Mouse (Mus musculus): Measurements from ENCODE around the gene Lrrc57.

Gene Lrrc57

DNA sequence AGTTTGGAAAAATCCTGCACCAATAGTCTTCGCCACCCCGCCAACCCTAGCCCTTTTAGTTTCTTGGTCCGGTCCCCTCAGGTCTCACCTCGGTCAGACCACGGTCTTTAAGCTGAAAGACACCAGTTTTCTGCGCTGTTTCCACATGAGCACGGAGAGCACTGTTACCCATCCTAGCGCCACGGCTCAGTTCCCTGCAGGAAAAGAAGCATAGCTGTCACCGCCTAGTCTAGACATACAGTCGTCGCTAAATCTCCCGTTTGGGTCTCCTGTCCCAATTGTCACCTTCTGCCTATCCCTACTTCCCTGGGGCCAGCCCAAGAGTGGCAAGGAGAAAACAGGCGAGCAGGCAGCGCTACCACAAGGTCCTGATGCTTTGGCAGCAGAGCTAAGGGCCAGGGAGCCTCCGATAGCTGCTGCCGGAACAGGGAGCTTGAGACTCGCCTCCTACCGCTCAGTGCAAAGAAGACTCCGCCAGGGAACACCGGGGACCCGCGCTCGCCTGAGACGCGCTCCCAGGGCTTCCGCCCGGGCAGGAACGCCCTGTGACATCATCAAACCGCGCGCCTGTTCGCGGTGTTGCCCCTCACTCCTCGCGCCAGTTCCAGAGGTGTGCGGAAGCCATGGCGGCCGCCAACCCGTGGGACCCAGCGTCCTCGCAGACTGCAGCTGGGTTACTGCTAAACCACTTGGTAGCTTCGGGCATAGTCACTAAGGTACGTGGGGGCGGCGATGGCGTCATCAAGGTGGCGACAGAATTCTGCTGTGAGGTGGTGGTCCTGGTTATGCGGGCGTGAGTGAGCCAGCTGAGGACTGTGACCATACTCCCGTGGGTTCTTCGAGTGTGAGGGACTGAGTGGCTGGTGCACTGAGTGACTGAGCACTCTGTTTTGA, at the start of gene Lrrc57, which contains the start of gene Haus2:
Gene Lrrc57, minus strand, starts transcription at position 691 of the 894 bp plus-strand sequence.
Gene Haus2, plus strand, starts transcription at position 554 of the 894 bp plus-strand sequence.
- peak; percentile 91 to 95 for DNase-seq

DNA sequence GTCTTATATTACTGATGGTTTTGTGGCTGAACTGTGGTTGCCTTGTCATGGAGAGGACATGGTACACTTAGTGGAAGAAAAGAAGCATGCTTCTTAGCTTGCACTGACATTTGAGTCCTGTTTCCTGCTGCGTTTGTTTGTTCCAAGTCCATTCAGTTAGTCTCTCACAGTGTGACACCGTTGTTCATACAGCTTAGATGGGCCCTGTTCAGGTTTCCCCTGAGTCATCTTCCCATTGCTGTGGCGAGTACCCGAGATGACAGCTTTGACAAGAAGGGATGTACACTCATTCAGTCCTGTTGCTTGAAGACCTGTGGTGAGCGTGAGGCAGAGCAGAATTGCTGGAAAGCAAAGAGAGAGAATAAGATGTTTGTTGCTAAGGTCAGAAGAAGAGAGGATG, 49.2 kb upstream of the Lrrc57 start:
- DNase-seq: no peak

DNA sequence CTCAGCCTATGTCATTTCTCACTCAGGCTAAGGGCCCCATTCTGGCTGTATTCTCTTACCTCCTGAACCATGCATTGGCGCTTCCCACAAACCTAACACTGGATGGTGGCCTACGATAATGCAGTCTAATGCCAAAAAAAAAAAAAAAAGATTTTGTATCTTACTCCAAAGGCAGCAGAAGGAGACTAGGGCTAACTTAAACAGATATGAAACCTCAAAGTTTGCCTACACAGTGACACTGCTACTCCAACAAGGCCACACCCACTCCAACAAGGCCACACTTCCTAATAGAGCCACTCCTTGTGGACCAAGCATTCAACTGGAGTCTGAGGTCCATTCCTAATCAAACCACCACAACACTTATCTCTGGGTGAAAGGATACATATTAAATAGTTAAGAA, 47.4 kb upstream of the Lrrc57 start:
- no peak for DNase-seq

DNA sequence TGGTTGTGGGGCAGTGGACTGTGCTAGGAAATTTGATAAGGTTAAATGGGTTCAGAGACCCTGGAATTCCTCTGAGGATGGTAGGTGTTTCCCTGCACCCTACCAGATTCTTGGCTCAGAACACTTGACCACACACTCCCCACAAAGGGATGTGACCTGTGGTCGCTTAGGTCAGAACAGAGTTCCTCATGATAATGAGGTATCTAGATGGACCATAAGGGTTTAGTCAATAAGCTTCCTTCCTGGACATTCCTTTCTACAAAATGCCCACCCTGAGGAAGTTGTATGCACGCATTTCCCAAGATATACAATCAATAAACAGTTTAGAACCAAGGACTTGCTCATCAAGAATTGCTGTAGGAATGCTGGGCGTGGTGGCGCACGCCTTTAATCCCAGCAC, 46.6 kb upstream of the Lrrc57 start:
- DNase-seq: no peak

DNA sequence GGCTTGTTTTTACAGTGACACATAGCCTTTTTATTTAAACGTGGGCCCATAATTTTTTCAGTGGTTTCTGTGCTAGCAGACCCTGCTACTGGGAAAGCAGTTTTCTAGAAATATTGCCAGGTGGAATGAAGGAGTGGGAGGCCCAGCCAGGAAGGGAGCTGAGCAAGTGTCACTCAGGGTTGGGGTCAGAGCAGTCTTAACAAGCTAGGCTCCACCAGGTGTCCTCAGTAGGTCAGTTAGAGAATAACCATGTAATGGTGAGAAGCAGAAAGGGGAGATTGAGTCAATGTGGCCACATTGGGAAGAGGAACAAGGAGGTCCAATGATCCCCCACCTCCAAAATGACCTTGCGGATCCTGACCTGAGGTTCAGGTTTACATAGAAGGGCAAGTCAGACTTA, 45.4 kb upstream of the Lrrc57 start:
- no peak for DNase-seq

DNA sequence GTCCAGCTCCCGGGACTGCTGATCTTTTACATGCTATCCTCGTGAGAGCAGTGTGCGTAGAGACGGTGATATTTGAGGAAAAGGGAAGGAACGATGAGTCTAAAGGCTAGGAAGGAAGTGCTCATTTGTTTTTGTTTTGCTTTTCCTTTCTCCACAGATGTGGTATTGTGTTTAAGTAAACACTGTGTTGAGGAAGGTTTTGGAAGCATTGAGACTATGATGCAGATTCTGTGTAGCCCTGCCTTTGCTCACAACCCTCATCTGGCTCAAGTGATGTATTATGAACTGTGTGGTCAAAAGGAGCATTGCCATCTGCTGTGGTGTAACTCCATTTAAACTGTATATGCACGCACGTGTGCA, 43.6 kb upstream of the Lrrc57 start:
- DNase-seq: no peak

DNA sequence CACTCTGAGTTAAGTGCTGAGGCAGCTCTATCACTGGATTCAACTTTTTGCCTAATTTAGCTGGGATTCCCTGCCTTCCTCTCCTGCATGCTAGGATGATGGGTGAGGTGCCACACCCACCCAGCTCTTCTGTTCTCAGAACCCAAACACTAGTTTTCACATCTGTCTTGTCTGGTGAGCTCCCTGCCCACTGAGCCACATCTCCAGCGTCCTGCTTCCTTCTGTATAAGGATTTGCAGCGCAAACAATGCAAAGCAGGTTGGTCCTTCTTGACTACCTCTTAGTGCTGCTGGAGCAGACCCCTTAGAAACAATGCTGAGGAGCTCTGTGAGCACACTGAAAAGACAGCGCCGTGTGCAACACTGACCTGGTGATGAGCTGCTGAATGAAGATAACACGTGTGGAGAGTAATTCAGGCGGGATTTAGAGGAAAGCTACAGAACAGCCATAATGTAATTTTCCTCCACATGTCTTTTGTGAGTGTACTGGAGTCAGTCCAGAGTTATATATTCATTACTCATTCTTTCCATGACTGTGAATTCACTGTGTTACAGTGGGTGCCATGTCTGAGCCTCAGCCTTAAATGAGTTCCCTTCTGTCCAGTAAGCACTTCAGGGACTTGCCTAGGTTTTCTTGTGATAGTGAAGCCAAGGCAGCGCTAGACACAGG, 43.1 kb upstream of the Lrrc57 start:
- DNase-seq: peak in 1 of 2 experiments; percentile 5

DNA sequence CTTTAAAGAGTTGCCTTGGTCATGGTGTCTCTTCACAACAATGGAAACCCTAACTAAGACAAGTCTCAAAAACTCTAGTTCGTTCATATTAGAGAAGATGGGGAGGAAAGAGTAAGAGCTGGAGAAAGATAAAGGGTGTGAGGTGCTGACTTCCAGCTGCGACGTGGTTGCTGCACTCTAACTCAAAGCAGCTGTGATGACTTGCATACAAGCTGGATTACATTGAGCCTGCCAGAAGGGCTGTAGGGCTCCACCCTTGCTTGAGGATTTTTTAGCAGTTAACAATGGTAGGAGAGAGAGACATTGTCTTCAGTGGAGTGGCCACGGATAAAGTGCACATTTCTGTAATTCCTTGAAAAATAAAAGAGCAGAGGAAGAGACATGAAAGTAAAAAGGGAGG, 37.5 kb upstream of the Lrrc57 start:
- DNase-seq: no peak

DNA sequence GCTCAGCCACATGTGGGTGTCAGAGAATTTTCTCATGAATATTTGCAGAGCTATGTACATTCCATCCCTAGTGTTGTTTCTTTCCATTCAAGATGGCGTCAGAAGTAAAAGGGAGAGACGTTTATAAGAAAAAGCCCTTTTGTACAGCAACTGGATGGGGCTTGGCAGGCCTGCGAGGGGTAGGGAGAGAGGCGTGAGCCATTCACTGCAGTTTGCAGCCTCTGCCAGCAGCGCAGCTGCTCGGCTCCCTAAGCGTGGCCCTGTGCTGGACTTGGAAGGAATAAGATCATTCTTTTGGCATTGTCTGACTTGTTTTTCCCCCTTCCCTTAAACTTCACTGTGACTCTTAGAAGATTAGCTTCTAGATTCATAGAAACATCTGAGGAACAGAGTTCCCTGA, 34.5 kb upstream of the Lrrc57 start:
- peak; percentile 24 to 47 for DNase-seq

DNA sequence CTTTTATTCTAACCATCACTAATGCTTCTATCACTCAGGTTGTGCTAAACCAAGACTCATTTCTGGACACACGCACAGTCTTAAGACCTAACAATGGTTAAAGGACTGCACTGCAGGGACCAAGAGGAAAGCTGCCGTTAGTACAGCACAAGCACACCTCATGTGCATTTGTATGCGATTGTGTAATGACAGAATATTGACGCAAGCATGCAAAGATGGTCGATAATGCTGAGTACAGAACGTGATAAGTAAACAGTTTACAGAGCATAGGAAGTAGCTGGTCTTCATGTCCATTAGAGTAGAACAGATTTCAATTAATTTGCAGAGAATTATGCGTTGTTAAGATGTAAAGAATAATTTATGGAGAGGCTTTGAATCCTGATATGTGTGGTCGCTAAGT, 31.5 kb upstream of the Lrrc57 start:
- DNase-seq: no peak

DNA sequence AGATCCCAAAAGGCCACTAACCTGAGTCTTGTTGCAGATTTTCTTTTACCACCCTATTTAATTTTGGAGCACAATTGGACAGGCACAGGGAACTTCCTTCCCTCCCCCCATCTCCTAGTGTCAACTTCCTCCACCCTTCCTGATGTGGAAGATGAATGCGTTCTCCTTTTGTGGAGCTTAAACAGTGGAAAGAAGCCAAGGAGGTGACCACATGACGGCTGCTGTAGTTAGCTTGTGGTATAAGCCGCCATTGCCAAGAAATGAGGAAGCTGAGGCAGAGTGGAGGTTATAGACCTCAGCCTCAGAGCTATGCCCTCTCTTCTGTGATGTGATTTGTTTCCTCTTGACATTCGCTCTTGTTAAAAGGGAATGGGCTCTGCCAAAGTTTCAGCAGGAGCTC, 22.6 kb upstream of the Lrrc57 start:
- DNase-seq: peak; percentile 56 to 62

DNA sequence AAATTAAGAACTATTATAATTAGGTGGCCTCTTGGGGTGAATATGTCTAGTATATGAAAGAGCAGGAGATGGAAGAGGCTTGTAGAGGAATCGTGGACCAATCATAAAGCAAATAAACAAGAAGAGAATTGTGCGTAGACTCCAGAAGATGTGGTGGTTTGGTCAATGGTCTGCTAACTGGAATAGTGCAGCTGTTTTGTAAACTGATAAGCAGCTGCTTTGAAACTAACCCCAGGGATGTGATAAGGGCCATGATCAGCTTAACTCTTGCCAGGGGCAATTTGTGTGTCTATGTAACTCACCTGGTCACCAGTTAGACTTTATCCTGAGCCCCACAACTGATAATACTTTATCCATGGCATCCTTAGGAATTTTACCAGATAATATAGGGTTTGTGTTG, 22.2 kb upstream of the Lrrc57 start:
- DNase-seq: no peak

DNA sequence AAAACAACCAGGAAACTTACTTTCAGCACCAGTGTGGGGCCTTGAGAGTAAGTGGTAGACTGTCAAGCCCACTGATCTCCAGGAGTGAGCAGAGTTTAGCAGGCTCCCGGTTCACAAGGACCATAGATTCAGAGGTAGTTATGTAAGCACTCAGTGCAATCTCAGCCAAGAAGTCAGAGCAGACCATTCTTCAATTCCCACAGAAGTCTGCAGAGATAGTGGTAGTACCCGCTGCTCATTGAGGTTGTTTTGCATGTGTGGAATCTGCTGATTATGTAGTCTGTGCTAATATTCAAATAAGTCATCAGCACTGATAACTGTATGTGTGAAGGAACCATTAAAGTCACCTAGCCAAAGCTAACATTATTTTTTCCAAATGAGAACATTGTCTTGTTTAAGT, 21.3 kb upstream of the Lrrc57 start:
- DNase-seq: no peak

DNA sequence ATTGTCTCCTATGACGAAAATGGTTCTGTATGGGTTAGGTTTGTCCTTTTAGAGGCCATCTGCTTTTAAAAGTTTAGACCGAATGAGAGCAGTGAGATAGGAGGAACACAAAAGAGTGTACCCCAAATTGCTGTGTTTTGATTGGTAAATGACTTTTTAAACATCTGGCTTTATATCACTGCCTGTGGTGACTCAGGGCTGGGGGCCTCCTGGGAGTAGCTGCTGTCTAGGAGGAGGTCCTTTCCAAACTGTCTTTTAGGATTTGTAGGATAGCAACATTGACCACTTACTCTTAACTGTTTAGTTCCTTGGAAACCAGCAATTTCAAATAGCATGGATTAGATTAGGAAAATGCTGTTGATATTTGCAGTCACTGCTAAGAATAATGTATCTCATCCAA, 20.9 kb upstream of the Lrrc57 start:
- DNase-seq: no peak

DNA sequence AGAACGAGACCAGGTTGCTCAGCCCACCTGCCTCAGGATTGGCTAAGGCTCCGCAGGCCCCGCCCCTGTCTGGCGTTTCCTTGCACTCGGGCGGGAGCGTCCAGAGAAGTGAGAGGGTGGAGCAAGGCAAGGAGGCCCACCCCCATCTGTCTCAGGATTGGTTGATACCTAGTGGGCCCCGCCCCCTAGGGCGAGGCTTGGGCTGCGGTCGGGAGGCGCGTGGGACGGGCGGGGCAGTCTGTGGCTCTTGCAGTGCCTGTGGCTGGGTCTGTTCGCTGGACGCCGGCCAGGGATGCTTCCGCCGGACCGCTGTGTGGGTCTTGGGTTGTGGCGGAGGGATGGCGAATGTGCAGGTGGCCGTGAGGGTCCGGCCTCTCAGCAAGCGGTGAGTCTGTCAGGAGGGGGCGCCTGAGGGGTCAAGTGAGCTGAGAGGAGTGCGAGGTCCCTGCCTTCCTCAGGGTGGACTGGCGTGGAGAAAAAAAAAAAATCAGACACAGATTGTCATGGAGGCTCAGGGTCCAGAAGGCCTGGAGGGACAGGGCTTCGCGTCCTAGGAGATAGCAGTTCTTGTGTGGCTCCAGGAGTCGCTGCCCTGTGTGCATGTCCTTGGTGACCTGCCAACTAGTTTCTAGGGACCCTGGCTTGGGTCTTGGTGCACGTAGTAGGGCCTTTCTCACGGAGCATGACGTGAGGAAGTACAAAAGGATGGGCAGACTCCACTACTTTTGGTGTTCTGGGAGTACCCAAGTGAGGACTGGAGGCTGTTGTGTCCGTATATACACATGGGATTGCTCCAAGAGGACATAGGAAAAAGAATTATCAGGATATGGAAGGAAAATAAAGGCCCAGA, 19.8 kb upstream of the Lrrc57 start, which contains the start of gene Stard9:
Gene Stard9, plus strand, starts transcription at position 236 of the 850 bp plus-strand sequence.
- peak; percentile 99 for DNase-seq

DNA sequence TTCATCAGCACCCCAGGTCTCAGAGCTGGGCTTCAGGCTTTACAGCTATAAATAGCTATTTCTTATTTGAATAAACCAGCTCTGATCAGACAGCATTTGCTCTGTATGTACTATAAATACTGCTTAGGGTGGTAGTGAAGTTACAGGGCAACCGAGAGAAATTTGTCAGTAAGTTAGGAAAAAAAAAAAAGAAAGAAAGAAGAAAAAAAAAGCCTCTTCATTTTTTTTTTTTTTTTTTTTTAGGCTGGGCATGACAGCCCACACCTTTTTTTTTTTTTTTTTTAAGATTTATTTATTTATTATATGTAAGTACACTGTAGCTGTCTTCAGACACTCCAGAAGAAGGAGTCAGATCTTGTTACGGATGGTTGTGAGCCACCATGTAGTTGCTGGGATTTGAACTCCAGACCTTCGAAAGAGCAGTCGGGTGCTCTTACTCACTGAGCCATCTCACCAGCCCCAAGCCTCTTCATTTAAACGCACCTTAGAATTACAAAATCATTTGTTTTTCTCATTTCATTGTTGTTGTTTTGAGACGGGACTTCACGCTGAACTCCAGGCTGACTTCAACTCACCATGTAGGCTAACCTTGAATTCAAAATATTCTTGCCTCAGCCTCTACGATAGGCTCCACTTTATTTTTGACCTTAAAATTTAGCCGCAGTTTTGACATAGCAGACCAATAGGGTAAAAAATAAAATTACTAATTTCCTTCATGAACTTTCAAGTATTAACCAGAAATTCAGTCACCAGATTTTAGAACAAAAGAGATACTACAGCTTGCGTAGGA, 19.0 kb upstream of the Lrrc57 start:
- no peak for DNase-seq

DNA sequence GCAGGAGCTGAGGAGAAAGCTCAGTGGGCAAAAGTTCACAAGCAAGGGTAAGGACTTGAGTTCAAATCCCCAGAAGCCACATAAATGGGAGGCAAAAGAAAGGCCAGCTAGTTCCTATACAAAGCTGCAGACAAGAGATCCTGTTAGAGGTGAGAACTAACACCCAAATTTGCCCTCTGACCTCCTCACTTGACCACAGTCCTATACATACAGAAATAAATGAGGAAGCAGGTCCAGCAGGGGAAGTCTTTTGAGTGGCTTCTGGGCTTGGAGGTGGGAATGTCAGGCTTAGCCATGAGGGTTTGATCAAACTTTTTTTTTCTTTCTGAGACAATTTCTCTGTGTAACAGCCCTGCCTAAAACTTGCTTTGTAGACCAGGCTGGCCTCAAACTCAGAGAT, 13.6 kb upstream of the Lrrc57 start:
- no peak for DNase-seq

DNA sequence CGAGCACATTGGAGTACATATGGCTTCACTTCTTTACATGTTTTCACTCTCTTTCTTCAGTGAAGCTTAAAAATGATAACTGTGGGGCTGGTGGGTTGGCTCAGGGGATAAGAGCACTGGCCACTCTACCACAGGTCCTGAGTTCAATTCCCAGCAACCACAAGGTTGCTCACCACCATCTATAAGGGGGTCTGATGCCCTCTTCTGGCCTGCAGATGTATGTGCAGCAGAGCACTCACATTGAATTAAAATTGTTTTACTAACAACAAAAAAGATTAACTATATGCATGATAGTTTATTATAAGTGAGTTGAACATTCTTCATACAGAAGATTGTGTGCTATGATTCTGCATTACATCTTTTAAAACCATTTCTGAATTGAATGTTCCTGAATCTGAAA, 10.2 kb upstream of the Lrrc57 start:
- no peak for DNase-seq

DNA sequence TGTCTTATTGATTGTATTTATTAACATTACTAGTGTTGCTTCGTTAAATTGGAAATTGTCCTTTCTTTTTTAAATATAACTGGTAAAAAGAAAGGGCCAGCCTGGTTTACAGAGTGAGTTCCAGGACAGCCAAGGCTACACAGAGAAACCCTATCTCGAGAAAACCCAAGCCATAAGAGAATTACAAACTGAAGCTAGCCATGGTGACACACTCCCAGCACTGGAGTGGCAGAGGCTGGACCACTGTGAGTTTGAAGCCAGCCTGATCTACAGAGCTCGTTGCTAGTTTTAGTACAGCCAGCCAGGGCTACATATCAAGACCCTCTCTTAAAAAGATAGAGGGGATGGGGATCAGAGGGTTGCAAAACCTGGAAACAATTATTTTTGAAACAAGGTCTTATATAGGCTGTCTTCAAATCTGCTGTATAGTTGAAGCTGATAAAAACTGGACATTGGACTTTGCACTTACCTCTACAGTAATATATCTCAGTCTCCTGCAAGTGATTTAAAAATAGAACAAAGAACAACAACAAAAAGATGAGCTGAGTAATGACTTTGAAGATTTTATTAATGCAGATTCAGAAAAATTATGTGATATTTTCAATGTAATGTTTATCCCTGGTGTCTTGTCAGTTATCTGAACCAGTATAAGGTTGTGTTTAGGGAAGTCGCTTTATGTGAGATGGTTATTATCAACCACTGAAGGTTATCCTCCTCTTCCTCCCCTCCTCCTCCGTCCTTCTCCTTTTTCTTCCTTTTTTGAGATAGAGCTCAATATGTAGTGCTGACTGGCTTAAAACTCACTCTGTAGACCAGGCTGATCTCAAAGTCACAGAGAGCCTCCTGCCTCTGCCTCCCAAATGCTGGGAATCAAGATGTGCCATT, 7.2 kb upstream of the Lrrc57 start:
- no peak for DNase-seq

DNA sequence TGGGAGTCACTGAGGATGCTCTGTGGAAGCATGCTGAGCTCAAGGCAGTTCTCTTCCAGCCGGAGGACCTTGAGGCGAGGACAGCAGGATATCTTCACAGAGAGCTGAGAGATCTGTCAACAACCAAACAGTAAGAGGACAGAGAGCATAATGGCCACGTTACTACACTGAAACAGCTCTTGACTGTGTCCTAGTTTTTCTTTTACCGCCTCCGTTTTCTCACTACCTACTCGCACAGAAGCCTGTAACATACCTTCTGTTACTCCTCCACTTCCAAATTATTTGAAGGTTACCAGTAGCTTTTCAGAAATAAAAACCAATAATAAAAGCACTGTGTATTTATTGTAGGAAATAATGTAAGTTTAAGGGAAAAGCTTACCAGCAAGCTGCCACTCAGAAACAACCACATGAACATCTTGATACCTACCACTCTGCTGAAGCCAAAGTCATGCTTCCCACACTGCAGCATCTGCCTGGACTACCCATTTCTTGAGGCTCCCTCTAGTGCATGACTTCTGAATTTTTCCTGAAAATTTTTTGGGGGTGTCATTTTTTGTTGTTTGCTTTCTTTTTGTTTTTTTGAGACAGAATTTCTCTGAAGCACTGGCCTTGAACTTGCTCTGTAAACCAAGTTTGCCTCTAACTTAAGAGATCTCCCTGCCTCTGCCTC, 3.2 kb downstream of the Lrrc57 start:
- peak in 1 of 2 experiments; percentile 13 for DNase-seq

DNA sequence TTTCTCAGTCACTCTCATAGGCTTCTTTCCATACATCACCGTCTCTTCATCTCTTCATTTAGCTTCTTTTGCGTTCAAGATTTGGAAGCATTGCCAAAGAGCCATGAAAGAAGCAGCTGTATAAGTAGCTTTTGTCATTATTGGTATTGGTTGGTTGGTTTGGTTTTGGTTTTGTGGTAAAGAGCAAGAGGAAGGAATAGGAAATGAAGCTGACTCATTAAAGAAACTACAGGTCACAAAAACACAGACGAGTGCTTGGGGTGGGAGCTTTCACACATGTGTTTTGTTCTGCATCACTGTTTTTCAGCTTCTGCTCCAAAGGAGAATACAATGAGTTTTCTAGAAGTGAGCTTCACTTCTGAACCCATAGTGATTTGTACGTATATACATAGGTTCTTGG, 9.8 kb downstream of the Lrrc57 start:
- no peak for DNase-seq
